Mouse (Mus musculus): ENCODE results near the gene Hba-x. TPM values are rescaled to one million over a fixed set of nuclear protein-coding genes. Genes with fewer than 3 reads are reported as not detected.
"Not testable (repeated sequence)": the region's sequence is repeated elsewhere in the genome, so short reads cannot be mapped to it uniquely, and the experiment has no call there.

The Hba-x gene
- polyA plus RNA-seq, 1 experiment from 2014 or later: 0.18 TPM

- TF ChIP-seq CTCF (IDR thresholded peaks at IDR 0.05; ENCODE audit: low read depth) (no peak), EP300 (optimal IDR thresholded peaks at IDR 0.05) (no peak)
- no peaks in the 10 kb centered on the region for H3K36me3 ChIP-seq (ENCODE audit: control insufficient read depth, insufficient read depth, low read length)
- peaks cover 3% of the 10 kb centered on the region; the same call in 1 of the 2 replicates for H3K4me1 ChIP-seq (replicated peaks; ENCODE audit: control insufficient read depth, insufficient read depth)
- H3K27ac ChIP-seq (replicated peaks): no peak overlapping the region
- H3K9ac ChIP-seq (ENCODE audit: low read length): no peak overlapping the region
- no peak for ATAC-seq (ENCODE audit: low FRiP score, low TSS enrichment)
- no peak overlapping the region for H3K4me3 ChIP-seq (ENCODE audit: low read depth, low read length)
- H3K27me3 ChIP-seq (ENCODE audit: control insufficient read depth, insufficient read depth, low read length): no peaks in the 10 kb centered on the region
- no peak overlapping the region for H3K4me2 ChIP-seq (replicated peaks; ENCODE audit: low read depth)
- H3K9me3 ChIP-seq (ENCODE audit: control insufficient read depth, low read length): no peaks in the 10 kb centered on the region
- no peak for DNase-seq (ENCODE audit: low spot score)
- WGBS: 77% methylated on average over 5 of the region's 5 CpGs
Observed at GRCm38 (mm10) chr11:32268952-32269351, 7.2 kb upstream of the Hba-x start.

- Histone ChIP-seq H3K27me3 (ENCODE audit: control insufficient read depth, insufficient read depth, low read length) (no peaks in the 10 kb centered on the region), H3K9ac (ENCODE audit: low read length) (no peak overlapping the region), H3K4me3 (ENCODE audit: low read depth, low read length) (no peak overlapping the region), H3K4me1 (replicated peaks; ENCODE audit: control insufficient read depth, insufficient read depth) (peaks cover 3% of the 10 kb centered on the region; the same call in 1 of the 2 replicates), H3K4me2 (replicated peaks; ENCODE audit: low read depth) (no peak overlapping the region), H3K9me3 (ENCODE audit: control insufficient read depth, low read length) (no peaks in the 10 kb centered on the region), H3K36me3 (ENCODE audit: control insufficient read depth, insufficient read depth, low read length) (no peaks in the 10 kb centered on the region), H3K27ac (replicated peaks) (no peak overlapping the region)
- 38% methylated on average over 4 of the region's 4 CpGs for WGBS
- ATAC-seq (ENCODE audit: low FRiP score, low TSS enrichment) (no peak), DNase-seq (ENCODE audit: low spot score) (no peak)
- no peak for TF ChIP-seq CTCF (IDR thresholded peaks at IDR 0.05; ENCODE audit: low read depth)
- no peak for TF ChIP-seq EP300 (optimal IDR thresholded peaks at IDR 0.05)
Observed at GRCm38 (mm10) chr11:32271178-32271577, 5.0 kb upstream of the Hba-x start.

GRCm38 (mm10) chr11:32277736-32278457, 1.7 kb downstream of the Hba-x start:
- H3K4me1 ChIP-seq (replicated peaks; ENCODE audit: control insufficient read depth, insufficient read depth): no peaks in the 10 kb centered on the region
- H3K27ac ChIP-seq (replicated peaks): no peak overlapping the region
- H3K4me3 ChIP-seq (ENCODE audit: low read depth, low read length): no peak overlapping the region
- H3K36me3 ChIP-seq (ENCODE audit: control insufficient read depth, insufficient read depth, low read length): no peaks in the 10 kb centered on the region
- H3K4me2 ChIP-seq (replicated peaks; ENCODE audit: low read depth): no peak overlapping the region
- DNase-seq (ENCODE audit: low spot score): no peak
- TF ChIP-seq EP300 (optimal IDR thresholded peaks at IDR 0.05): no peak
- TF ChIP-seq CTCF (IDR thresholded peaks at IDR 0.05; ENCODE audit: low read depth): no peak
- no peak for ATAC-seq (ENCODE audit: low FRiP score, low TSS enrichment)
- no peaks in the 10 kb centered on the region for H3K27me3 ChIP-seq (ENCODE audit: control insufficient read depth, insufficient read depth, low read length)
- H3K9ac ChIP-seq (ENCODE audit: low read length): no peak overlapping the region
- H3K9me3 ChIP-seq (ENCODE audit: control insufficient read depth, low read length): no peaks in the 10 kb centered on the region
- 61% methylated on average over 21 of the region's 21 CpGs for WGBS

GRCm38 (mm10) chr11:32278458-32278957, 2.3 kb downstream of the Hba-x start:
- TF ChIP-seq CTCF (IDR thresholded peaks at IDR 0.05; ENCODE audit: low read depth) (no peak), EP300 (optimal IDR thresholded peaks at IDR 0.05) (no peak)
- no peak for DNase-seq (ENCODE audit: low spot score)

GRCm38 (mm10) chr11:32280646-32281045, 4.4 kb downstream of the Hba-x start:
- no peak for TF ChIP-seq CTCF (IDR thresholded peaks at IDR 0.05; ENCODE audit: low read depth)
- TF ChIP-seq EP300 (optimal IDR thresholded peaks at IDR 0.05): no peak
- Histone ChIP-seq H3K4me1 (replicated peaks; ENCODE audit: control insufficient read depth, insufficient read depth) (no peaks in the 10 kb centered on the region), H3K9me3 (ENCODE audit: control insufficient read depth, low read length) (no peaks in the 10 kb centered on the region), H3K27me3 (ENCODE audit: control insufficient read depth, insufficient read depth, low read length) (no peaks in the 10 kb centered on the region), H3K27ac (replicated peaks) (no peak overlapping the region), H3K36me3 (ENCODE audit: control insufficient read depth, insufficient read depth, low read length) (no peaks in the 10 kb centered on the region), H3K4me2 (replicated peaks; ENCODE audit: low read depth) (no peak overlapping the region), H3K4me3 (ENCODE audit: low read depth, low read length) (no peak overlapping the region), H3K9ac (ENCODE audit: low read length) (no peak overlapping the region)
- no peak for DNase-seq (ENCODE audit: low spot score)
- ATAC-seq (ENCODE audit: low FRiP score, low TSS enrichment): no peak
- WGBS: 51% methylated on average over 2 of the region's 2 CpGs

More at GRCm38 (mm10) chr11:32278458-32278957, 2.3 kb downstream of the Hba-x start:
- Histone ChIP-seq H3K9me3 (ENCODE audit: control insufficient read depth, low read length) (no peaks in the 10 kb centered on the region), H3K9ac (ENCODE audit: low read length) (no peak overlapping the region), H3K36me3 (ENCODE audit: control insufficient read depth, insufficient read depth, low read length) (no peaks in the 10 kb centered on the region), H3K4me3 (ENCODE audit: low read depth, low read length) (no peak overlapping the region), H3K27ac (replicated peaks) (no peak overlapping the region), H3K4me2 (replicated peaks; ENCODE audit: low read depth) (no peak overlapping the region), H3K4me1 (replicated peaks; ENCODE audit: control insufficient read depth, insufficient read depth) (no peaks in the 10 kb centered on the region), H3K27me3 (ENCODE audit: control insufficient read depth, insufficient read depth, low read length) (no peaks in the 10 kb centered on the region)
- ATAC-seq (ENCODE audit: low FRiP score, low TSS enrichment): no peak
- WGBS: 79% methylated on average over 12 of the region's 12 CpGs

GRCm38 (mm10) chr11:32281416-32282144, 5.4 kb downstream of the Hba-x start:
- Histone ChIP-seq H3K4me1 (replicated peaks; ENCODE audit: control insufficient read depth, insufficient read depth) (no peaks in the 10 kb centered on the region), H3K9me3 (ENCODE audit: control insufficient read depth, low read length) (no peaks in the 10 kb centered on the region), H3K9ac (ENCODE audit: low read length) (no peak overlapping the region), H3K4me2 (replicated peaks; ENCODE audit: low read depth) (no peak overlapping the region), H3K36me3 (ENCODE audit: control insufficient read depth, insufficient read depth, low read length) (no peaks in the 10 kb centered on the region), H3K27ac (replicated peaks) (no peak overlapping the region), H3K27me3 (ENCODE audit: control insufficient read depth, insufficient read depth, low read length) (no peaks in the 10 kb centered on the region), H3K4me3 (ENCODE audit: low read depth, low read length) (no peak overlapping the region)
- no peak for TF ChIP-seq CTCF (IDR thresholded peaks at IDR 0.05; ENCODE audit: low read depth)
- TF ChIP-seq EP300 (optimal IDR thresholded peaks at IDR 0.05): no peak
- WGBS: 71% methylated on average over 1 of the region's 1 CpGs
- DNase-seq (ENCODE audit: low spot score): no peak
- no peak for ATAC-seq (ENCODE audit: low FRiP score, low TSS enrichment)

- not testable (repeated sequence) for H3K9me3 ChIP-seq (ENCODE audit: control insufficient read depth, low read length); H3K4me1 ChIP-seq (replicated peaks; ENCODE audit: control insufficient read depth, insufficient read depth); H3K4me3 ChIP-seq (ENCODE audit: low read depth, low read length); H3K4me2 ChIP-seq (replicated peaks; ENCODE audit: low read depth); H3K27ac ChIP-seq (replicated peaks); H3K9ac ChIP-seq (ENCODE audit: low read length); H3K27me3 ChIP-seq (ENCODE audit: control insufficient read depth, insufficient read depth, low read length); DNase-seq (ENCODE audit: low spot score); H3K36me3 ChIP-seq (ENCODE audit: control insufficient read depth, insufficient read depth, low read length)
- WGBS: 100% methylated on average over 1 of the region's 5 CpGs
- ATAC-seq (ENCODE audit: low FRiP score, low TSS enrichment): peak; percentile 28; the same call in 1 of the 2 replicates
Observed at GRCm38 (mm10) chr11:32283091-32283777, 7.0 kb downstream of the Hba-x start, which contains the start of gene Hba-a1. TSS of gene Hba-a1 (plus strand) at chr11:32283511.

GRCm38 (mm10) chr11:32284582-32284981, 8.4 kb downstream of the Hba-x start:
- not testable (repeated sequence) for H3K27ac ChIP-seq (replicated peaks); H3K4me1 ChIP-seq (replicated peaks; ENCODE audit: control insufficient read depth, insufficient read depth); H3K4me2 ChIP-seq (replicated peaks; ENCODE audit: low read depth); DNase-seq (ENCODE audit: low spot score); H3K9ac ChIP-seq (ENCODE audit: low read length); H3K9me3 ChIP-seq (ENCODE audit: control insufficient read depth, low read length); ATAC-seq (ENCODE audit: low FRiP score, low TSS enrichment); H3K36me3 ChIP-seq (ENCODE audit: control insufficient read depth, insufficient read depth, low read length); H3K4me3 ChIP-seq (ENCODE audit: low read depth, low read length); H3K27me3 ChIP-seq (ENCODE audit: control insufficient read depth, insufficient read depth, low read length)
- WGBS: 56% methylated on average over 2 of the region's 2 CpGs
